Mouse (Mus musculus) stomach, postnatal 0 days (tissue): ENCODE results near the gene Myh7.

Source experiments
- CTCF ChIP-seq: IDR thresholded peaks from 2 replicates; pipeline ENCODE4 v1.5.1; 2016; ENCODE audit warnings: antibody characterized with exemption, low read depth, mild to moderate bottlenecking, moderate library complexity
- EP300 ChIP-seq: optimal IDR thresholded peaks from 2 replicates; pipeline ENCODE3; 2016; ENCODE audit warnings: antibody characterized with exemption

DNA sequence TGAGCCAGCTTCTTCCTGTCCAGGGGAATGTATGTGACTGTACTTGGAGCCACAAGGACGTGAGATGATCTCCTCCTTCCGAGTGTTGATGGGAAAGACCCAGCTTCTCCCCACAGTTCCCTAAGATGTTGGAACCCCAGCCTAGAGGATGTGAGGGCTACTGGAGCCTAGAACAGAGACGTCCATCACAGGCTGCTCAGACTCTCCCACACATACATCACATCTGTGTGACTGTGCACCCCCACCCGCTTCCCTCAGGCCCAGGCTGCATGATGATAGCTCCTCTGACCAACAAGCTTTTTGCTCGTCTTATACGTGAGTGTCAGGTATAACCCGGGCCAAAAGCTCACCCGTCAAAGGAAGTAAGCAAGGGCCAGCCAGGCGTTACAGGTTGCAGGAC lies 45.6 kb downstream of the Myh7 start:
- no peak for TF ChIP-seq EP300
- TF ChIP-seq CTCF, result no peak
